Mouse (Mus musculus) forebrain, embryonic 16.5 days (tissue): ENCODE results near the gene Tbc1d19. TPM values are rescaled to one million over a fixed set of nuclear protein-coding genes. Genes with fewer than 3 reads are reported as not detected.

ENCODE experiments used
- ATAC-seq: fragments of 200-750 bp; cut with Nextera tagmentation; 2 replicates; pipeline ENCODE4 v1.8.0; 2017; ENCODE audit warnings: mild to moderate bottlenecking, moderate library complexity
- H3K27ac ChIP-seq: fragments of 300-500 bp; sonication (generic); 2 replicates; pipeline ENCODE4 v1.5.1; 2014; ENCODE audit warnings: low read length, control low read depth
- H3K27me3 ChIP-seq: fragments of 300-500 bp; sonication (generic); replicated peaks from 2 replicates; pipeline ENCODE4 v1.6.1; 2014; ENCODE audit warnings: low read length; ENCODE audit not compliant: control insufficient read depth, insufficient read depth
- H3K36me3 ChIP-seq: fragments of 300-500 bp; sonication (generic); 2 replicates; pipeline ENCODE4 v1.6.1; 2014; ENCODE audit not compliant: control insufficient read depth, insufficient read depth
- H3K4me1 ChIP-seq: fragments of 300-500 bp; sonication (generic); replicated peaks from 2 replicates; pipeline ENCODE4 v1.6.1; 2014; ENCODE audit warnings: low read length; ENCODE audit not compliant: control insufficient read depth, insufficient read depth
- H3K4me2 ChIP-seq: fragments of 300-500 bp; sonication (generic); 2 replicates; pipeline ENCODE4 v1.6.1; 2014; ENCODE audit warnings: mild to moderate bottlenecking, low read length, control low read depth
- H3K4me3 ChIP-seq: fragments of 300-500 bp; sonication (generic); replicated peaks from 2 replicates; pipeline ENCODE4 v1.5.1; 2014; ENCODE audit warnings: mild to moderate bottlenecking, low read length, control low read depth
- H3K9ac ChIP-seq: fragments of 300-500 bp; sonication (generic); replicated peaks from 2 replicates; pipeline ENCODE4 v1.6.1; 2014; ENCODE audit warnings: low read depth, low read length, control low read depth
- H3K9me3 ChIP-seq: fragments of 300-500 bp; sonication (generic); 2 replicates; pipeline ENCODE4 v1.6.1; 2016; ENCODE audit warnings: low read length; ENCODE audit not compliant: control insufficient read depth
- WGBS: fragments of 180-500 bp; shearing (Covaris S2); extraction: QIAGEN DNeasy Blood & Tissue Kit; methylation state at CpG from one replicate; pipeline ENCODE4 v1.1.7; 2014; 5-methylcytosine and 5-hydroxymethylcytosine counted together
- polyA plus RNA-seq: library from polyadenylated mRNA; unstranded; fragments of >200 nt; fragmentation: Nextera tagmentation; extraction: Ambion mirVana; gene quantifications from 2 replicates; pipeline ENCODE4 v1.2.1, GENCODE M21; 2015

Gene Tbc1d19
- polyA plus RNA-seq, 1 experiment from 2014 or later = 76.6 TPM

- H3K9me3 ChIP-seq = no peaks in the 10 kb centered on the region
- H3K27ac ChIP-seq = no peak overlapping the region
- H3K9ac ChIP-seq = no peak overlapping the region
- H3K4me3 ChIP-seq = no peak overlapping the region
- peaks cover 2% of the 10 kb centered on the region for H3K36me3 ChIP-seq
- no peak overlapping the region for H3K4me2 ChIP-seq
- H3K27me3 ChIP-seq = no peaks in the 10 kb centered on the region
- 94% methylated on average over 5 of the region's 5 CpGs for WGBS
- ATAC-seq = no peak
- H3K4me1 ChIP-seq = no peaks in the 10 kb centered on the region
These were observed 31.9 kb downstream of the Tbc1d19 start for GRCm38 (mm10) chr5:53841256-53841655.

GRCm38 (mm10) chr5:53848294-53848942, 39.0 kb downstream of the Tbc1d19 start:
- 52% methylated on average over 2 of the region's 2 CpGs for WGBS
- peak; percentile 88 for ATAC-seq
- no peaks in the 10 kb centered on the region for H3K9me3 ChIP-seq
- peak overlapping the region; percentile 58 for H3K27ac ChIP-seq
- H3K4me2 ChIP-seq = no peak overlapping the region
- H3K36me3 ChIP-seq = peaks cover 8% of the 10 kb centered on the region; the same call in 1 of the 2 replicates
- no peak overlapping the region for H3K4me3 ChIP-seq
- no peaks in the 10 kb centered on the region for H3K27me3 ChIP-seq
- 0 out of 2 replicates have a peak, but pooled peaks cover 2% of the 10 kb centered on the region for H3K4me1 ChIP-seq
- H3K9ac ChIP-seq = no peak overlapping the region

DNA sequence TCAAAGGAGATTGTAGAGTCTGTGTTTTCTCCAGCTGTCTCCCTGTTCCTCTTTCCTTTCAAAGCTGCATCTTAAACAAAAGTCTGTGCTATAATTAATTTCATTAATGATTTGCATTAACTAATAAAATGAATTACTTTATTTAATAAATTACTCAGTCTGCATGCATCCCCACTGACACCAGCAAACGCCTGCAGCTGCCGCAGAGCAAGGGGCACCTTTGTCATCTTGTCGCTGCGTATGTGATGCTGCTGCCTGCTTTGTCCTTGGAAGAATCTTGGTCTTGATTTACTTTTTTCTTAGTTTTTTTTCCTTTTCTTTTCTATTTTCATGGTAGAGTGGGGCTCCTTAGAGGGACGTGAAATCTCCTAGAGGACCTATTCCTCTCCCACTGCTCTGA, 43.2 kb downstream of the Tbc1d19 start:
- H3K27me3 ChIP-seq = no peaks in the 10 kb centered on the region
- H3K27ac ChIP-seq = no peak overlapping the region
- WGBS = 69% methylated on average over 5 of the region's 5 CpGs
- no peak overlapping the region for H3K4me2 ChIP-seq
- H3K36me3 ChIP-seq = peaks cover 12% of the 10 kb centered on the region; the same call in 1 of the 2 replicates
- H3K9me3 ChIP-seq = no peaks in the 10 kb centered on the region
- H3K9ac ChIP-seq = no peak overlapping the region
- H3K4me3 ChIP-seq = no peak overlapping the region
- no peak for ATAC-seq
- H3K4me1 ChIP-seq = peaks cover 4% of the 10 kb centered on the region

DNA sequence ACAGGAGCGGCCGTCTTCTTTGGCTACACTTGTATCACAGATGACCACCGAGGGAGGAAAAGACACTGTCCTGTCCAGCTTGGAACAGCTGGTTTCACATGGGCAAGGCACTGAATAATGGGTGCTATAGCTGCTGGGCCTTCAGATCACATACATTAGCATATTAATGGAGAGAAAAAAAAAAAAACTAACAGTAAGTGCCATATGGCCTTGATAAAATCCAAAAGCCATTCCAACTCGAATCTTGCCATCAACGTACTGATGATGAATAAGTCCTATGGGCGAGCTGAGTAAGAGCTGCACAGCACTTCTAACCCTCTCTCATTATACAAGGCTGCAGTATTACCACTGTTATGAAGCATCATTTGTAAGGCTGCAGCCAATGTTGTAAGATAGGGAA, 45.2 kb downstream of the Tbc1d19 start:
- H3K27me3 ChIP-seq = no peaks in the 10 kb centered on the region
- H3K4me1 ChIP-seq = peaks cover 2% of the 10 kb centered on the region
- H3K27ac ChIP-seq = no peak overlapping the region
- H3K4me2 ChIP-seq = no peak overlapping the region
- H3K9me3 ChIP-seq = no peaks in the 10 kb centered on the region
- H3K4me3 ChIP-seq = no peak overlapping the region
- 0 out of 2 replicates have a peak, but pooled peaks have one; percentile 33 for ATAC-seq
- 36% methylated on average over 6 of the region's 6 CpGs for WGBS
- no peak overlapping the region for H3K9ac ChIP-seq
- peaks cover 12% of the 10 kb centered on the region; the same call in 1 of the 2 replicates for H3K36me3 ChIP-seq

DNA sequence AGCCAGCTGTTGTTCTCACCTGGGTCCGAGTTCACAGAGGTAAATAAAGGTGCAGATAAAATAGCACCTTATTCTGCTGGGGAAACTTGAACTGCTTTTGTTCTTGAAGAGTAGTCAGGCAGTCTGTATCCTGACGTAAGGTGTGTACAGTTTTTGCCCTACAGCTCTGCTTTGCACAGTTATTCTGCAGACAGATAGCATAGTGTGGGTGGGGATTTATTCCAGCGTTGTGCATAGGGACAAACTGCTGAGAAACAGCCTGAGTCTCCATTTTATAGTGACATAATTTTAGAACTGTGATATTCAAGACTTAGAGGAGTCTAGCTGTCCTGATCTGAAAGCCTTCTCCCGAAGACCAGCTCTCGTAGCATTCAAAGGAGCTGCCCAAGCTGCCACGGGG, 46.6 kb downstream of the Tbc1d19 start:
- Histone ChIP-seq H3K27ac (no peak overlapping the region), H3K36me3 (peaks cover 9% of the 10 kb centered on the region; the same call in 1 of the 2 replicates), H3K4me2 (no peak overlapping the region), H3K9ac (no peak overlapping the region), H3K27me3 (no peaks in the 10 kb centered on the region), H3K4me3 (no peak overlapping the region), H3K9me3 (no peaks in the 10 kb centered on the region), H3K4me1 (peaks cover 2% of the 10 kb centered on the region)
- 90% methylated on average over 6 of the region's 6 CpGs for WGBS
- ATAC-seq = no peak

- Histone ChIP-seq H3K27ac (no peak overlapping the region), H3K9me3 (no peaks in the 10 kb centered on the region), H3K4me1 (no peaks in the 10 kb centered on the region), H3K27me3 (no peaks in the 10 kb centered on the region), H3K4me2 (no peak overlapping the region), H3K9ac (no peak overlapping the region), H3K4me3 (no peak overlapping the region), H3K36me3 (no peaks in the 10 kb centered on the region; the same call in 1 of the 2 replicates)
- 81% methylated on average over 5 of the region's 5 CpGs for WGBS
- no peak for ATAC-seq
These were observed 55.7 kb downstream of the Tbc1d19 start for GRCm38 (mm10) chr5:53865146-53865545.

GRCm38 (mm10) chr5:53865991-53866390, 56.6 kb downstream of the Tbc1d19 start:
- Histone ChIP-seq H3K4me2 (no peak overlapping the region), H3K4me1 (no peaks in the 10 kb centered on the region), H3K27me3 (no peaks in the 10 kb centered on the region), H3K9me3 (no peaks in the 10 kb centered on the region), H3K4me3 (no peak overlapping the region), H3K27ac (no peak overlapping the region), H3K9ac (no peak overlapping the region), H3K36me3 (no peaks in the 10 kb centered on the region; the same call in 1 of the 2 replicates)
- no peak for ATAC-seq
- 92% methylated on average over 6 of the region's 6 CpGs for WGBS

GRCm38 (mm10) chr5:53871665-53872312, 62.4 kb downstream of the Tbc1d19 start:
- no peaks in the 10 kb centered on the region for H3K27me3 ChIP-seq

DNA sequence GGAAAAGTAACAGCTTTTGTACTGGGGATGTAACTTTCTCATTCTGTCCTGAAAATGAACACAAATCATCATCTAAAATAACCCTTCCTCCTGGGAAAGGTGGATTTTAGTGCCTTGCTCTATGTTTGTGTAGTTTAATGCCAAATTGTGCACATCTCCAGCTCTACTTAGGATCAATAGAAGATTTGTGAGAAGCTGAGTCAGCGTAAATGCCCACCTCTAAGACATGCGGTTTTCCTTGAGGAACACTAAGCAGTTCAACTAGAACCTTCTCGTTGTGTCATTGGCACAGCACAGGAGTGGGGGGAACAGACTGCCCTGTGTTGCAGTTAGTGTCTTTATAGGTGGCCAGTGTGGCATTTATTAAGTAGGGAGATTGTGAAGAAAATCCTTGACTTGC, 65.6 kb downstream of the Tbc1d19 start:
- no peaks in the 10 kb centered on the region for H3K4me1 ChIP-seq

More at GRCm38 (mm10) chr5:53871665-53872312, 62.4 kb downstream of the Tbc1d19 start:
- peak; percentile 95 for ATAC-seq
- Histone ChIP-seq H3K27ac (no peak overlapping the region), H3K4me2 (no peak overlapping the region), H3K4me3 (no peak overlapping the region), H3K9me3 (no peaks in the 10 kb centered on the region), H3K36me3 (peaks cover 4% of the 10 kb centered on the region; the same call in 1 of the 2 replicates), H3K4me1 (no peaks in the 10 kb centered on the region), H3K9ac (no peak overlapping the region)
- 24% methylated on average over 6 of the region's 6 CpGs for WGBS

More for the DNA sequence above, 65.6 kb downstream of the Tbc1d19 start:
- no peak overlapping the region for H3K27ac ChIP-seq
- H3K9ac ChIP-seq = no peak overlapping the region
- peaks cover 4% of the 10 kb centered on the region; the same call in 1 of the 2 replicates for H3K36me3 ChIP-seq
- H3K27me3 ChIP-seq = no peaks in the 10 kb centered on the region
- H3K4me2 ChIP-seq = no peak overlapping the region
- WGBS = 97% methylated on average over 3 of the region's 3 CpGs
- H3K4me3 ChIP-seq = no peak overlapping the region
- H3K9me3 ChIP-seq = no peaks in the 10 kb centered on the region
- no peak for ATAC-seq
